Mouse (Mus musculus) thymus, postnatal 36 days (tissue): ENCODE measurements around the gene Fam78a.

Experiments
- DNase-seq, 2 experiments: peaks; one replicate each; pipeline ENCODE4 v3.0.0; 2022; ENCODE audit warnings: mixed read lengths in 2 of 2

The Fam78a gene

DNA sequence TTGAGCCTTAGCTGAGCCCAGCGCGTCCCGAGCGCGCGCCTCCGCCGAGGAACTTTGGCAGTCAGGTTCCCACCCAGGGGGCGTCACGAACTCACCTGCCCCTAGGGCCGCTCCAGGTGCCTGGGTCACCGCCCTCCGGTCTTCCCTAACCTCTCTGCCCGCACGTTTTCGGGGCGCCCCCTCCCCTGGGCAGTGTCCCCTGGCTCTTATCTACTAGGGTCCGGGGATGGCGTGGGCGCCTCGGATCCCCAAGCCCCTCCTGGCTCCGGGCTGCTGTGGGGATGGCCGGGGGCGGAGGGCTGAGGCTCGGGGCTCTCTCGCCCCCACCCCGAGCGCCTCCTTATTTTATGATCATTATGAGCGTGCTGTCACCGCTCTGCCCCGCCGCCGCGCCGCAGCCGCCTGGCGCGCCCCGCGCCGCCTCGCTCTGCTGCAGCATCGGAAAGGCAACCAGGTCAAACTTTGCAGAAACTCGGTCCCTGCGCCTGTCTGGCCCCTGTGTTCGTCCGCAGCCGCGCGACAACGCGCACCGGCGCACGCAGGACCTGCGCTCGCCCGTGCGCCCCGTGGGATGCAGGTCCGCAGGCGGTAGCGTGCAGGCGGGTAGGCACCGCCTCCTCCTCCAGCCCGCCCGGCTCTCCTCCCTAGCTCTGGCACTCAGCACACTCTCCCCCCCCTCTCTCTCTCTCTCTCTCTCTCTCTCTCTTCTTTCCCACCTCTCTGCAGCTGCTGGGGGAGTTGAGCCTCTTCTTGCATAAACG is at the start of gene Fam78a:
Fam78a (minus strand) TSS at position 747 of the 761 bp plus-strand sequence.
- DNase-seq = peak; percentile 71 to 84

DNA sequence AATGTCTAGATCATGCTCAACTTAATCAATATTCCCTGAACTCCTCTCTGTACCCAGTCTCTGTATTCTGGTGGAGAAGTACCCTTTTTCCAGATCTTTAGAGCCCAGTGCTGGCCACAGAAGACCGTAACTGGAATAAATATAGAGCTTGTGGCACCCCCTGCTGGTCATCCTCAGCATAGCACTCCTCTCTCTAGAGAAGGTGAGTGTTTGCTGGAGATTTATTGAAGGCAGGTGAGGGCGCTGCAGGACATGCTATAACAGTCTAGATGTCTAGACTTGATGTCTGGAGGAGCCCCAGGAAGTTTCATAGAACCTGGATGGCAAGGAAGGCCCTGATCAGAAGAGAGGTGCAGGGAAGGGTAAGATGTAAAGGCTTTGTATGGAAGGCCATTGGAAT is 49.4 kb upstream of the Fam78a start:
- DNase-seq = peak; percentile 89 to 93

DNA sequence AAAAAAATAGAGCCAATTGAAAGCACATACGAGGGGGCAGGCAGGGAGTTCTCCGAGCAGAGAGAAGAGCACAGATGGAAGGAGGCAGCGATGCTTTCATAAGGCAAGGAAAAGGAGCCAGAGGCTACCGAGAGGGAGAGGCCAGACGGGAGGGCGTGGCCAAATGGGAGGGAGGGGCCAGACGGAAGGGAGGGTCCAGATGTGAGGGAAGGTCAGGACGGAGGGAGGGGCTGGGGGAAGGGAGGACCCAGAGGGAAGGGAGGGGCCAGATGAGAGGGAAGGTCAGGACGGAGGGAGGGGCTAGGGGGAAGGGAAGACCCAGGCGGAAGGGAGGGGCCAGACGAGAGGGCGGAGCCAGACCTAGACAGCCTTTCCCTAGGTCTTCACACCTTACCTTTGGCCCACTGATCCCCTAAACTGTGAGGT is 47.9 kb upstream of the Fam78a start:
- DNase-seq = peak; percentile 47 to 68

DNA sequence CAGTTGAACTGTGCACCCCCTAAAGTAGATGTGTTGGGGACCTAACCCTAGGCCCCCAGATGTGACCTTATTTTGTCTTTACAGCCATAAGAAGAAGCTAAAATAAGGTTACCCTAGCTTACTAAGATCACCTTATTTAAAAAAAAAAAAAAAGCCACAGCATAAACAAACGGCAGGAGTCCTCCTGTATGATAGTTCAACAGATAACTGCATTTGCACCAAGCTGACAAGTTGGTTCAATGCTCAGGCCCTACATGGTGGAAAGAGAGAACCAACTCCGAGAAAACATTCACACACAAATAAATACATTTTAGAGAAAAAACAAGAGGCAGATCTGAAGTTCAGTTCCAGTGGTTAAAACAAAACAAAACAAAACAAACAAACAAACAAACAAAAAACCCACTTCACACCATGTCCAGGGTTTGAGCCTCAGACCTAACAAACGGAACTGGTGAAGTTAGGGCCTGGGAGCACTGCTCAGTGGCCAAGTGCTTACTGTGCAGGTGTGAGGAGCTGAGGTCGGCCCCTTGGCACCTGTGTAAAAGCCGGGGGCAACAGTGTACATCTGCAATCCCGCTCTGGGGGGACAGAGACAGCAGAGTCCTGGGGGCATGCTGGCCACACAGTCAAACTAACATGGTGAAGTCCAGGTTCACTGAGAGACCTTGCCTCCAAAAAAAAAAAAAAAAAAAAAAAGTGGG is 47.4 kb upstream of the Fam78a start:
- peak in 1 of 2 experiments; percentile 45 for DNase-seq

DNA sequence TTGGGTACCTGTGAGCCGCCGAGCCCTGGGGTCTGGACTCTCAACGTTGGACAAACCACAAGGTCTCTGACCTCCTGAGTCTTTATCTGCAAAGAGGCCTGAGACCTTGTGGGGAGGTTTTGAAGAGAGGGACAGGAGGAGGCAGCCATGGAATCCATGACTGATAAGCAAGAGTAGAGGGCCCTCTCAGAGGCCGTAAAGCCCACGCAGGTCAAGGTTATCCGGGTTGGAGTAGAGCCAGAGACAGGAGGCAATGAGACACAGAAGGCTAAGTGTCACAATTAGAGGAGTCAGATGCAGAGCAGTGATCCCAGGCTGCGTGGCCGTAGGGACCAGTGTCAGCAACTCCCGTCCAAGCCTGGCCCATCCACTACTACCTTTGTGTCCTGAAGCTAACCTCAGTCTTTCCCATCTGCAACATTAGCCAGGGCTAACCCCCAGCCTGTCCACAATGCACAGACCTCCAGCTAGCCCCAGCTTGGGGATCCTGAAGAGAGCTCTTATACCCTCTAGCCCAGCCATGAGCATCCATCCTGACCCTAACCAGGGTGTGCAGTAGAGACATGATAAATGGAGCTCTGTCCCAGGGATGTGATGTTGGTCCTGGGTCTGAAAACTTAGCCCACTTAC is 46.7 kb upstream of the Fam78a start:
- DNase-seq = no peak

DNA sequence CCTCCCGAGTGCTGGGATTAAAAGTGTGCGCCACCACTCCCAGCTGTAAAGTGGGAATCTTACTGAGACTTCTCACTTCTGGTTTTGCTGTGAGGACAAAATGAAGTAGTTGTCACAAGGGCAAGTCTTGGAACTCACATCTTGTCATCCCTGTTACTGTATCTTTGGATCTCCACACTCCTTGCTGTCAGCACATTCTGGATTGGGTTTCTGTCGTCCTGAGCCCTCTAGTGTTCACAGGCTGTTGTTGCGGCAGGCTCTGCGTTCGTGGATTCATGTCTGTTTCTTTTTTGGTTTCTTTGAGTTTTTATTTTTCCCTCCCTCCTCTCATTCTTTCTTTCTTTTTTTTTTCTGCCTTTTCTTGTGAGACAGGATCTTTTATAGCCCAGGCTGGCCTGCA is 45.8 kb upstream of the Fam78a start:
- peak; percentile 63 to 66 for DNase-seq

DNA sequence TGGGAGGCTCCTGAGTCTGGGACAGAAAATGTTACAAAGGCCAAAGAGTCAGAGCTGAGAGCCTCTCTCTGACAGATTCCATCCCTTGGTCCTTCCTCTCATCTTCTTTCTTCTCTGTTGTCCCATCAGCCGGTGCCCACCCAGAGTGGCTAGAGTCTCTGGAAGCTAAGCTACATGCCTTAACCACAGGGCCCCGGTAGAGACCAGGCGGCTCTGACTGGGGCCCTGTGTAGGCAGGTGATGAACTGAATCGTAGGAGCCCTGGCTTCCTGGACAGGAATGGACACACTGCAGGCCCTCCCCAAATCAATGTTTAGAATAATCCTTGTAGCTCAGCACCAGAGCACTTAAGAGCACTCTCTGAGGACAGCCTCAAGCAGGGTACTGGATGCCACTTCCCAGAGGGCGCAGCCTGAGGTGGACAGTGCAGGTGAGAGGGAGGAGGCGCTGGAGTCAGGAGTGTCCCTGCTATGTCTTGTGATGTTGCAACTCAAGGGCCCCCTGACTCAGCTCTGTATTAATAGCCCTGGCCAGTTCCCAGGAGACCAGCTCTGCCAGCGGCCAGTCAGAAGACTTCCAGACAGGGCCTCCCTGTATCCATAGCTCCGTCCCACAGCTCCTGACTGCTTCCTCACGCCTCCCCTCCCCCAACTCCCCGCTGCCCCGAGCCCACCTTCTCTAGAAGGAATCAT is 44.9 kb upstream of the Fam78a start:
- no peak for DNase-seq

DNA sequence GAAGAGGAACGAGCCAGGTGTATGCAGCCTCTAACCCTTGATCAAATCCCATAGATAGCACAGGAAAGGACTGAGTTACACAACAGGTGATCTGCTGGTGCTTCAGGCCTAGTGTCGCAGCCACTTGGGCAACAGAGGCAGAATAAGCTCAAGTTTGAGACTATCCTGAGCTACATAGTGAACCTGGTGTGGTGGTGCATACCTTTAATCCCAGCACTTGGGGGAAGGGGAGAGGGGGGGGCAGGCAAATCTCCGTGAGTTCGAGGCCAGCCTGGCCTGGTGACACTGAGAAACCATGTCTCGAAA is 43.8 kb upstream of the Fam78a start:
- DNase-seq = no peak

DNA sequence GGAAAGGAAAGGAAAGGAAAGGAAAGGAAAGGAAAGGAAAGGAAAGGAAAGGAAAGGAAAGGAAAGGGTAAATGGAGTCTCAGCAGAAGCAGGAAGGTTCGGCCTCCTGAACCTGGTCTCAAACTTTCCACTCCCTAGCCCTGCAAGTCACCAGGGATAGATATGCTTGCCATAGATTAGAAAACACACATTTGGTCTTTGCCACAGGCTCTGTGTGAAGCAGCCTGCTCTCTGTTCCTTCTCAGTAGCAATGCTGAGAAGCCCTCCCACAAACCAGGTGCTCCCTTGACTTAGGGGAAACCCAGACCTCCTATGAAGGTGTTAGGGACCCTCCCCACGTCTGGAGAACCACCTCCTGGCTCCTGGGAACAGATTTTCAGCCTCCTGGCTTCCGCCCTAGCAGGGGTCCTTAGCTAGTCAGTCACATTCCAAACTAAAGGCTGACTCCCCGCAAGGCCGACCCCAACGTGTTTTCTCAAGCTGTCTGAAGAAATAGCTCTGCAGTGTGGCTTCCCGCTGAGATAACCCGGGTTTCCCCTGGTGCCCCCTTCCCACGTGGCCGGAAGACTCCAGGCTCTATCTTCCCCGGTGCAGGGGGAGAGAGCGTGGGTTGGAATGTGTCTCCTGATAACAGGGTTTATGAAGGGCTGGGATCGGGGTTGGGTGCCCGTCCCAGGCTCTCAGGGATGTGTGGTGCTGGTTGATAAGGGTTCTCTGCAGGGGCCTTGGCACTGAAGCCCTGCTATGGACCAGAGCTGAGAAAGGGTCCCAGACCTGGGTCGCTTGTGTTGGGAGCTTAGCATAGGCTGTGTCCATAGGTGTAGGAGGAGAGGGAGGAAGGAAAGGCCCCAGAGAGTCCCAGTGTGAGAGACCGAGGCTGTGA is 43.2 kb upstream of the Fam78a start:
- peak; percentile 25 to 41 for DNase-seq

DNA sequence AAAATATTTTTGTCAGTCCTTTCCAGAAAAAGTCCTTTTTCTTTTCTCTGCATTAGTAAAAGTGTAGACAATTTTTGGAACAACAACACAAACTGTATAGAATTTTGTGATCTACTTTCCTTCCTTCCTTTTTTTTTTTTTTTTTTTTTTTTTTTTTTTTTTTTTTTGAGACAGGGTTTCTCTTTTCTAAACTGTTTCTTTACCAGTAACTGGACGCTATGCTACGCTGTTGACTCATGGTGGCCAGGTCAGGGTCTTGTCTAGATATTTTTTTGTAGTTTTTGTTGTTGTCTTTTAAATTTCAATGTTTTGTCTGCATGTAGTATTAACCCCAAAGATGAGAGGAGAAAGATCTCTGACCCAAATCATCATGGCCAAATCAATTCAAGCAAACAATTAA is 37.1 kb upstream of the Fam78a start:
- no peak for DNase-seq

DNA sequence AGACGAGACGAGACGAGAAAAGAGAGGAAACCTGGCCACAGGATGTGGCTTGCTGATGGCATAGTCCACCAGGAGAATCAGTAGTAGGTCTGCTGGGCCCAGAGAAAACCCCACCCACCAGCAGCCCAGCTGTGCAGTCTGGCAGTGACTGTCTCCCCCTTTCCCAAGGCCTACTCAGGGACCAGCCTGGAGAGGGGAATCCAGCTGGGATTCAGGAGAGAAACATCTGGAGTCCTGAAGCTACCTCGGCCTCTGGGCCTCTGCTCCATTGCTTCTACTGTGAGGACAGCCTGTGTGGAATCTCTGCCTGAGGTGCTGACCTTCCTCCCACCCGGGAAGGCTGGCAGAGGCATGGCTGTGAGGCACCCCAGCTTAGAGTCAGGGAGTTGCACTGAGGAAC is 36.5 kb upstream of the Fam78a start:
- DNase-seq = peak; percentile 43 to 61

DNA sequence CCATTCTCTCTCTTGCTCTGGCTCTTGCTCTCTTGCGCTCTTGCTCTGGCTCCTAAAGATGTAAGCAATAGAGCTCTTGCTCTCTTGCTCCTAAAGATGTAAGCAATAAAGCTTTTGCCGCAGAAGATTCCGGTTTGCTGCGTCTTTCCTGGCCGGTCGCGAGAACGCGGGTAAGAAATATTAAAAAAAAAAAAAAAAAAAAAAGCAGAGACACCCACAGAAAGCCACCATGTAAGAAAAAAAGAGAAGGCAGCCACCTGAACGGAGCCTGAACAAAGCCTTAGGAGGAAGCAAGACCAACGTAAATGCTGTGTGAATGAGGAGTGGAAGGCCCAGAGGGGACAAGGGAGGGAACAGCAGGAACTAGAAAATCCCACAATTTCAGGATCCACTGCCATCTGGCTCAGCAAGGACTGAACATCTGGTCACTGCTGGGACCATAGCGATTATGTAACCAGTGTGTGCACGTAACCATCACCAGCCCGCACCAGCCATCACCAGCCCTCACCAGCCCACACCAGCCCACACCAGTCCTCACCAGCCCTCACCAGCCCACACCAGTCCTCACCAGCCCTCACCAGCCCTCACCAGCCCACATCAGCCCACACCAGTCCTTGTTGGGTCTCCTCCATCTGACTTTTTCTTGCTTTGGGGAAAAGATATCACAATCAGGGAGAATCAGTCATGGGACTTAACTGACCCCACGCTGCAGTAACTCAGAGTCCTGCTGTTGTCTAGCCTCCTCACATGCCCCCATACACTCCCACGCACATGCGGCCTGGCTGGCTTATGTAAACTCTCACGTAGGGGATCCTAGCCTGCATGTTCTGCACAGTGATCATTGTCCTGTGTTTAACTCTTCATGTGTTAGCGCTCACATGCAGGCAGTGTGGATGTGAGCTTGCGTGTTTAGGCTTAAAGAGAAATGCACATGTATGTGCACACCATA is 35.4 kb upstream of the Fam78a start:
- no peak for DNase-seq

DNA sequence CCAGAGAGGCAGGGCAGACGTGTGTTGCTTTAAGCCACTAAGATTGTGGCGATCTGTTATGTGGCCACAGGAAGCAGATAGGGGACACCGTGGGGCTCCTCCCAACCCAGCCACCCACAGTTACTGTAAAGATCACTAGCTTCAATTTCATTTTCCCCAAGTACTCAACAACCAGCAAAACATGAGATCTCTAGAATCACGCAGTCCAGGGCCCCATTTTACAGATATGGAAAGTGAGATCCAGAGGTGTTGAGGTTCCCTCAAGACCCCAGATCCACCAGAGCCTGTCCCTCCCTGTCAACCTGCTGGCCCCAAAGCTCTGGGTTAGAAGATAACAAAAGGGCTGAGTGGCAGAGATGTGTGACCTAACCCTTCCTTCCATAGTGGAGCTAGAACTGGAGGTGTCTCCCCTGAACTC is 31.2 kb upstream of the Fam78a start:
- DNase-seq = no peak

DNA sequence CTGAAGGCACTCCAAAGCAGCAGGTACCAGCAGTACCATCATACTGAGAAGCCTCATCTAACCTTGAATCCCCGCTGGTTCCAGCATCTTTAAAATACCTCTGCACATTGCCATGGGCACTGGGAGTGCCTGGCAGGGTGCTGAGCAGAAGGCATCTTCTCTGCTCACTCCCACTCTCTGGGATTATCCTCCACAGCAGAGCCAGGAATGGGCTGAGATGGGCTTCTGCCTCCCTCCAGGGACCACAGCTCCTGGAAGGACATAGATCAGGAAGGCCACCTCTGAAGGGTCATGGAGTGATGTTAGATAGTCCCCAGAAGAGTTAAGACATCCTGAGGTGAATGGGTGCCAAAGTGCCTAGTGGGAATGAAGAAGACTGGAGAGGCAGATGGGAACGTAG is 27.9 kb upstream of the Fam78a start:
- DNase-seq = no peak

DNA sequence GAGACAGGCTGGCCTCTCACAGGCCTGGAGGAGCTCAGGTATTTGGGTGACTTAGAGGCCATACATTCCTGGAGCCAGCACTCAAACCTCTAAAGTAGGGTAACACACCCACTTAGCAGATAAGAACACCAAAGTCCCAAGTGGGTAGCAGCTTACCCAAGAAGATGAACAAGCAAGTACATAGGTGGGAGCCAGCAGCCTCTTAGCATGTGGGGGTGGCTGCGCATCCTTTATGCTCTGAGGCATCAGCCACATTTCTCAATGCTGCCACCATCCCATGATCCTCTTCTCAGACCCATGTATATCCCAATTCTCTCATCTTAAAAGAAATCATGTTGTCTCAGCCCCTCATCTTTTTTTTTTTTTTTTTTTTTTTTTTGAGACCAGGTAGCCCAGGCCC is 26.6 kb upstream of the Fam78a start:
- DNase-seq = no peak

DNA sequence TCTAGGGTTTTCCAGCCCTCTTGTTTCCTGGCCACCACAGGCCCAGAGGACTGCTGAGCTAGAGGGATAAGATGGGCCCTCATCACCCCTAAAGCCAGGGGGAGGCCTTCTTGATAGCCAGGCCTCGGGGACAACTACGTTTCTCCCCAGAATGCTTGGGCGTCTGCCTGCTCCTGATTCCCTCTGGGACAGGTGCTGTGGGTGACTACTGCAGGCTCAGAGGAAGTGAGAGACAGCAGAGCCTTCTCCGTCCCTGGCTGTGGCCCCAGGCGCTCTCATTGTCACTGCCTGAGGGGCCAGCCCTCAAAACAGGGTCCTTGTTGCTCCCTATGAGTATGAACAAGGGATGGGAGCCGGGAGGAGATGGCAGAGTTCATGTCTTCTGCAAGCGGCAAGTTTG is 21.3 kb upstream of the Fam78a start:
- DNase-seq = no peak

DNA sequence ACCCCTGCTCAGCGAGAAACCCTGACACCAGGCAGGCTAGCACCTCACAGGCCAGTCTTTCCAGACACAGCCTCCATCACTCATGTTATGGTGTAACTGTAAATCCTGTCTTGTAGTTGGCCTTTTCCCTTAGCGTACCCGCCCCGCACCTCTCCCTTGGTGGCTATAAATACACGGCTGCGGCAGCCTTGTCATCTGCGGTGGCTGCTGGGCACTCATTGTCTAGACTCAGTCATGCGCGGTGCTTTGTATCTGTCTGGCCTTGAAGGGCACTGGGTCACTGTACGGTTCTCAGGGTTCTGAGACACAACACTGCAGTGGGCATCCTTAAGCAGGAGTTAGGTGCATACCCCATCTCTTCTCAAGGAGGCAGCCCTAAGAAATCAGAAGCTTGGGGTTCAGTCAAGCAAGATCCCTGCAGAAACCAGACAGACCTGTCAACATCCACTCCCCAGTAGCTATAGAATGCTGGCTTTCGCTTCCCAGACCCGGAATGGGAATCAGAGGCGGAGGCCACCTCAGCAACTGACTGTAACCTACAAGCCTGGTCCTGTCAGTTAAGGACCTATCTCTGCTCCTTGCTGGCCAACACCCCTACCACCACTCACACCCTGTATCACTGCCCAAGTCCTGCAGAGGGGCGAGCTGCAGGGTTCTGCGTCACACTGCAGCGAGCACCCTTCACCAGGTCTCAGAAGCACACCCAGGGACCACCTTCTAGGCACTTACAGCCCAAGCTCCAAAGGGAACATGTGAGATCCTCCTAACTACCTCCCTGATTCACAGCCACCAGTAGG is 20.7 kb upstream of the Fam78a start:
- no peak for DNase-seq

DNA sequence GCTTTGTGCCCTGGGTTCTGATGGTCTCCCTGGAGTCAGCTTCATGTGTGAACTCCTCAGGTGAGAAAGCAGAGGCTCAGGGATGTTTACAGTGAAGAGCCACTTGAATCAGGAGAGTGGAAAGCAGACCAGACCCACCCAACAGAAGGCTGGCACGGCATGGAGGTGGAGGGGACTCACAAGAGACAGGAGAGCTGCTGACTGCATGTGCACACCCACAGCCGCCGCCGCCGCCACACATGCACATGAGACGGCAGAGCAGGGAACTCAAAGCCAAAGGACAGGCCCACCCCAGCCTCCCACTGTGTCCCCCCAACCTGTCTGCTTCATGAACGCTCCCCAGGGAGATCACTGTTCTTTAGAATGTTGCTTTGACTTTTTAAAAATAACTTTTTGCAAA is 19.5 kb upstream of the Fam78a start:
- no peak for DNase-seq

DNA sequence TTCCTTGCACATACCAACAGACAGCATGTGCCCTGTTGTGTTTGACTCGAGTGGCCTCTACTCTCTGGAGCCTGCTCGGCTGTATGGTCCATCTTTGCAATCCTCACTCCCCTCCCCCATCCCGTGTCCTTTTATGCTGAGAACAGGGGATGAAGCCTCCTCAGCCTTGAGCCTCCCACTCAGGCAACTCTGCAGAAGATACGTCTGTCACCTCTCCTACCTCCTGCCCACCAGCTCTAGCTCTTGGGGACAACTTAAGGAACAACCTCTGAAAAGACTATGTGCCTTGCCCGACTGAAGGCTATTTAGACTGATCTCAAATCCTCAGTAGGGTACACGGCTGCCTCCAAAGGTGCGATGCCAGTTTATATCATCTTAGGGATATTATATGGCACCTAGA is 18.9 kb upstream of the Fam78a start:
- DNase-seq = no peak

DNA sequence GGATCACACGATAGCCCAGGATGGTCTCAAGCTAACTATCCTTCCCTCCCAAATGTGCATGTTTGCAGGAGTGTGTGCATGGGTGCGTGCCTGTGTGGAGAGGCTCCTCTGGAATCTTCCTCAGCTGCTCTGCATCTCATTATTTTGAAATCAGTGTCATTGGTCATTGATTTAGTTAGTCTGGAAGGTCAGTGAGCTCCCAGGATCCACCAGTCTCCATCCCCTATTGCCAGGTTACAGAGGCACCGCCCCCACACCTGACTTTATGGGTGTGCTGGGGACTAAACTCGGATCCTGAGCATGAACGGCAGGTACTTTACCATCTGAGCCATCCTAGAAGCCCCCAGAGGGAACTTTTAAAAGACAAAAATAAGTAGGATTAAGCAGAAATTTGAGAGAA is 18.3 kb upstream of the Fam78a start:
- no peak for DNase-seq

DNA sequence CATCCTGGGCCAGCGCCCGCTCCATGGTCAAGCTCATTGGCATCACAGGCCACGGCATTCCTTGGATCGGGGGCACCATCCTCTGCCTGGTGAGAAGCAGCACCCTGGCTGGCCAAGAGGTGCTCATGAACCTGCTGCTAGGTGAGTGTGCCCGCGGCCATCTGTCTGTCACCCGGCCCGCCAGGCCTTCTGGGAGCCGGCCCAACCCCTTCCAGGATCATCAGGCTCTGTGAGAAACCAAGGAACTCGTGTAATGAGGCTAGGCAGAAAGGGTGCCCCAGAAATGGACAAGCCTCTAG is 11.4 kb upstream of the Fam78a start:
- no peak for DNase-seq
